Mouse (Mus musculus): ENCODE data around the gene Clcn2.

Clcn2 gene

DNA sequence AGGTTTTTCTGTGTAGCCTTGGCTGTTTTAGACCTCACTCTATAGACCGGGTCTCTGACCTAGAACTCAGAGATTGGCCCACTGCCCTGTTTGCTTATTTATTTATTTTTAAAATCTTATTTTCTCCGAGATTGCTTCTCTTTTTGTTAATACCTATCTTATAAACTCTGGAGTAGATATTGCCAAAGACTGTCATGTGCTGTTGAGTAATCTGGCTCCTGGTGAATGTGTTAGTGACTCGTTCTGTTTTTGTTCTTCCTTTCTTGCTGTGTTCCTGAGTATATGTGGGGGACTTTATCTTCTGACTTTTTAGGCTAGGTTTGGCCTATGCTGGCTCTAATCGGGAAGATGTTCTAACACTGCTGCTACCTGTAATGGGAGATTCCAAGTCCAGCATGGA, 59.9 kb downstream of the Clcn2 start:
- no peak for DNase-seq (ENCODE audit: low spot score)

DNA sequence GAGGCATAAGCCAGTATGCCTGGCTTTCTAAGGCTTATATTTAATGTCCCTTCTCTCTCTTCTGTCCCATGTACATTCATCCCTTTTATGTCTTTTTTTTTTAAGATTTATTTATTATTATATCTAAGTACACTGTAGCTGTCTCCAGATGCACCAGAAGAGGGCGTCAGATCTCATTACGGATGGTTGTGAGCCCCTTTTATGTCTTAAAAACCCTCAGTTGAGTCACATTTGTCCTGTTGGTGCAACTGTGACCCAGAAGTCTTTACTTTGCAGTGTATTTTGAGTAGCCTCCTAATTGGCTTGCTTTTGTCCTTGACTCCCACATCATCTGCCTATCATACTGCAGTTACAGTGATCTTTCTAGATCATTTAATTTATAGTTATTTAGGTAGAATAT, 64.2 kb downstream of the Clcn2 start:
- no peak for DNase-seq (ENCODE audit: low spot score)
